Mouse (Mus musculus): ENCODE results near the gene Mpp5. TPM values are rescaled to one million over a fixed set of nuclear protein-coding genes. Genes with fewer than 3 reads are reported as not detected.

The Mpp5 gene
- polyA plus RNA-seq, 1 experiment = 2.6 TPM

DNA sequence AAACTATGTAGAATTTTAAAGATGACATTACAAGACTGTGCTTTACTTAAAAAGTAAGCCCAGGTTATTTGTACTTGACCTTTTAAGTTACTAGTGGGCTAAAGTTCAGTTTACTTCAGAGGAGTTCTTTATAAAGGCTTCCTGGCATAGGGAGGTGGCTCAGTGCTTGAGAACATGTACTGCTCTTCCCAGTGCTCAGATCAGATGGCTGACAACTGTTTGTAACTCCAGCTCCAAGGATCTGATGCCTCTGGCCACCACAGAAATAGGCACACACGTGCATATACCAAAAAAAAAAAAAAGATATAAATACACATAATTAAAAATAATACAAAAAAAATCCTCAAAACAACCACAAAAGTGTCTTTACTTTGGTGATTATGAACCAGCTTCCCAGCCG is 42.1 kb downstream of the Mpp5 start:
- no peaks in the 10 kb centered on the region for H3K36me3 ChIP-seq (ENCODE audit: control insufficient read depth, insufficient read depth)
- no peak for TF ChIP-seq CTCF (IDR thresholded peaks at IDR 0.05; ENCODE audit: control insufficient read depth, insufficient read depth, insufficient read length)
- no peak for TF ChIP-seq MAX (IDR thresholded peaks at IDR 0.05)
- TF ChIP-seq MYOD1 (IDR thresholded peaks at IDR 0.05; ENCODE audit: control insufficient read depth, insufficient read length, low read depth) = no peak
- no peak for TF ChIP-seq MYOG (IDR thresholded peaks at IDR 0.05; ENCODE audit: control insufficient read depth, extremely low read depth, insufficient read length)
- no peak for TF ChIP-seq FOSL1 (IDR thresholded peaks at IDR 0.05; ENCODE audit: insufficient read depth, low read length, poor library complexity, severe bottlenecking)
- TF ChIP-seq CEBPB (IDR thresholded peaks at IDR 0.05; ENCODE audit: low read depth) = no peak
- TF ChIP-seq USF1 (IDR thresholded peaks at IDR 0.05; ENCODE audit: low read depth) = no peak
- no peak overlapping the region for H3K4me3 ChIP-seq (ENCODE audit: insufficient read depth, poor library complexity, severe bottlenecking)
- no peaks in the 10 kb centered on the region for H3K27me3 ChIP-seq (ENCODE audit: control insufficient read depth, insufficient read depth, insufficient read length)
- H3ac ChIP-seq (ENCODE audit: control insufficient read depth, insufficient read length, low read depth) = no peak overlapping the region
- peaks cover 1% of the 10 kb centered on the region for H3K79me3 ChIP-seq (ENCODE audit: low read depth)
- H3K79me2 ChIP-seq (ENCODE audit: control insufficient read depth, insufficient read depth) = peaks cover 12% of the 10 kb centered on the region

DNA sequence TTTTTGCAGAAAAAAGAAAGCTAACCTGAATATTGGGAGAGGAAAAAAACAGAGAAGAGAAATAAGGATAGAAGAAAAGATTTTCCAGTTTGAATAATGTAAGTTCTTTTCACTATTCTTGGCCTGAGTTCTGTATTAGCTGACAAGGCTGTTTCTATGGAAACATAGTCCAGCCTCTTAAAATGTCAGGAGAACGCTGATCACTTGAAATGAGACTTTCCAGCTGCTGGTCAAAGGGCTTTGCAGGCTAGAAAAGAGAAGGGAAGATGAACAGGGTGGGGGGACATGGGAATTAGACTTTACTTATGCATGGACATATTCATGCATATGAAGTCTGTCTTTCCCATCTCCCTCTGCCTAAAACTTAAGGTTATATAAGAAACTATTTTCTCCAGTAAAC is 45.5 kb downstream of the Mpp5 start:
- no peaks in the 10 kb centered on the region for H3K27me3 ChIP-seq (ENCODE audit: control insufficient read depth, insufficient read depth, insufficient read length)
- no peak overlapping the region for H3K4me3 ChIP-seq (ENCODE audit: insufficient read depth, poor library complexity, severe bottlenecking)
- TF ChIP-seq USF1 (IDR thresholded peaks at IDR 0.05; ENCODE audit: low read depth) (no peak), FOSL1 (IDR thresholded peaks at IDR 0.05; ENCODE audit: insufficient read depth, low read length, poor library complexity, severe bottlenecking) (no peak), CEBPB (IDR thresholded peaks at IDR 0.05; ENCODE audit: low read depth) (no peak), MYOG (IDR thresholded peaks at IDR 0.05; ENCODE audit: control insufficient read depth, extremely low read depth, insufficient read length) (no peak), CTCF (IDR thresholded peaks at IDR 0.05; ENCODE audit: control insufficient read depth, insufficient read depth, insufficient read length) (no peak), MAX (IDR thresholded peaks at IDR 0.05) (no peak), MYOD1 (IDR thresholded peaks at IDR 0.05; ENCODE audit: control insufficient read depth, insufficient read length, low read depth) (no peak)
- no peaks in the 10 kb centered on the region for H3K79me2 ChIP-seq (ENCODE audit: control insufficient read depth, insufficient read depth)
- no peaks in the 10 kb centered on the region for H3K79me3 ChIP-seq (ENCODE audit: low read depth)
- peaks cover 6% of the 10 kb centered on the region for H3K36me3 ChIP-seq (ENCODE audit: control insufficient read depth, insufficient read depth)
- H3ac ChIP-seq (ENCODE audit: control insufficient read depth, insufficient read length, low read depth) = no peak overlapping the region

DNA sequence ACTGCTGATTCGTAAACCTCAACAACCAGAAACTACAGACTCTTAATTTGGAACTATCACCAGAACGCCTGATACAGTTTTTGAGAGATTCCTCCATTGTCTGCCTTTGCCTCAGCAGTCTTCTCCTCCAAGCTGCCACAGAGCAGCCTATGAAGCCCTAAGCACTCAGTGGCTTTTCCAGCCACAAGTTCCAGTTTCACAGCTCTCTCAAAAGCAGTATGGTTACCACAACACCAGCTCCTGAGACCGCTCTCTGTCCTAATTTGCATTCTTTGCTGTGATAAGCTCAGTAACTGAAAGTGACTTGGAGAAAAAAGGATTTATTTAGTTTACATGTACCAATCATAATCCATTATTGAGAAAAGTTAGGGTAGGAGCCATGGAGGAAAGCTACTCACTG is 51.3 kb downstream of the Mpp5 start:
- H3K27me3 ChIP-seq (ENCODE audit: control insufficient read depth, insufficient read depth, insufficient read length) = no peaks in the 10 kb centered on the region
- TF ChIP-seq CEBPB (IDR thresholded peaks at IDR 0.05; ENCODE audit: low read depth) = no peak
- no peak for TF ChIP-seq MAX (IDR thresholded peaks at IDR 0.05)
- TF ChIP-seq FOSL1 (IDR thresholded peaks at IDR 0.05; ENCODE audit: insufficient read depth, low read length, poor library complexity, severe bottlenecking) = no peak
- no peak for TF ChIP-seq USF1 (IDR thresholded peaks at IDR 0.05; ENCODE audit: low read depth)
- TF ChIP-seq MYOG (IDR thresholded peaks at IDR 0.05; ENCODE audit: control insufficient read depth, extremely low read depth, insufficient read length) = no peak
- no peak for TF ChIP-seq CTCF (IDR thresholded peaks at IDR 0.05; ENCODE audit: control insufficient read depth, insufficient read depth, insufficient read length)
- no peak for TF ChIP-seq MYOD1 (IDR thresholded peaks at IDR 0.05; ENCODE audit: control insufficient read depth, insufficient read length, low read depth)
- no peak overlapping the region for H3K4me3 ChIP-seq (ENCODE audit: insufficient read depth, poor library complexity, severe bottlenecking)
- no peaks in the 10 kb centered on the region for H3K79me2 ChIP-seq (ENCODE audit: control insufficient read depth, insufficient read depth)
- no peak overlapping the region for H3ac ChIP-seq (ENCODE audit: control insufficient read depth, insufficient read length, low read depth)
- peaks cover 6% of the 10 kb centered on the region for H3K36me3 ChIP-seq (ENCODE audit: control insufficient read depth, insufficient read depth)
- no peaks in the 10 kb centered on the region for H3K79me3 ChIP-seq (ENCODE audit: low read depth)

DNA sequence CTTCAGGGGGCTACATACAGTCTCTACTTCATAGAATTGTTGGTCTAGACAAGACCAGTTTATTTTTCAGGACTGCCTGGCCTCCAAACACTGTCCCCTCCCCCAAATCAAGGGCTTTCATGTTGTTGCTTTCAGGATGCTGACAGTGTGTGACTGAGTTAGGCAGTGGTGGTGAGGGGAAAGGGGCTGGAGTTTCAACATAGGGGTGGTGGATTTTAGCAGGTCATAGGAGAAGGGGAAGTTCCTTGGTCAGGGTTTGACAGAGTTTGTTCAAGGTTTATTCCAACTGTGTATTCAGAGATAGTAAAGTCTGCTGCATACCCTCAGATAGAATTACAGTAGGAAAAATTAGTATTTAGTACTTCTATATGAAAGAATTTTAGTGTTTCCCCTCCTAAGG is 53.1 kb downstream of the Mpp5 start:
- no peaks in the 10 kb centered on the region for H3K27me3 ChIP-seq (ENCODE audit: control insufficient read depth, insufficient read depth, insufficient read length)
- no peak overlapping the region for H3ac ChIP-seq (ENCODE audit: control insufficient read depth, insufficient read length, low read depth)
- TF ChIP-seq FOSL1 (IDR thresholded peaks at IDR 0.05; ENCODE audit: insufficient read depth, low read length, poor library complexity, severe bottlenecking) (no peak), CEBPB (IDR thresholded peaks at IDR 0.05; ENCODE audit: low read depth) (no peak), MYOG (IDR thresholded peaks at IDR 0.05; ENCODE audit: control insufficient read depth, extremely low read depth, insufficient read length) (no peak), MYOD1 (IDR thresholded peaks at IDR 0.05; ENCODE audit: control insufficient read depth, insufficient read length, low read depth) (no peak), MAX (IDR thresholded peaks at IDR 0.05) (no peak), CTCF (IDR thresholded peaks at IDR 0.05; ENCODE audit: control insufficient read depth, insufficient read depth, insufficient read length) (no peak), USF1 (IDR thresholded peaks at IDR 0.05; ENCODE audit: low read depth) (no peak)
- no peaks in the 10 kb centered on the region for H3K79me2 ChIP-seq (ENCODE audit: control insufficient read depth, insufficient read depth)
- no peaks in the 10 kb centered on the region for H3K79me3 ChIP-seq (ENCODE audit: low read depth)
- H3K4me3 ChIP-seq (ENCODE audit: insufficient read depth, poor library complexity, severe bottlenecking) = no peak overlapping the region
- peaks cover 6% of the 10 kb centered on the region for H3K36me3 ChIP-seq (ENCODE audit: control insufficient read depth, insufficient read depth)

DNA sequence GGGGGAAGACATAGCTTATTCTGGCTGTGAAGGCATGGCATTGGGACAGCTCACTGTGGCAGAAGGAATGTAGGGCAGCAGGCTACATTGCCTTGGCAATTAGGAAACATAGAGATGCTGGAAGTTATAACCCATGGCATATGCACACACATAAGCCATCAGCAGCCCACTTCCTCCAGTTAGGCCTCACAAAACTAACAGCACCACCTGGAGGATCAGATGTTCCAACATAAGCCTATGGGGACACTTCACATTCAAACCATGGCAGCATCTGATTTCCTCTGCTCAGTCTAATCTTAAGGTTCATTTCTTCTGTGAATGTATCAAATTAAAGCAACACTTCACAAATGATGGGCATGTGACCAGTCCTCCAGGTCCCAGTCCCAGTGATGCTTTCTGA is 65.7 kb downstream of the Mpp5 start:
- no peak overlapping the region for H3ac ChIP-seq (ENCODE audit: control insufficient read depth, insufficient read length, low read depth)
- no peak for TF ChIP-seq MAX (IDR thresholded peaks at IDR 0.05)
- no peak for TF ChIP-seq CTCF (IDR thresholded peaks at IDR 0.05; ENCODE audit: control insufficient read depth, insufficient read depth, insufficient read length)
- no peak for TF ChIP-seq USF1 (IDR thresholded peaks at IDR 0.05; ENCODE audit: low read depth)
- TF ChIP-seq MYOD1 (IDR thresholded peaks at IDR 0.05; ENCODE audit: control insufficient read depth, insufficient read length, low read depth) = no peak
- no peak for TF ChIP-seq CEBPB (IDR thresholded peaks at IDR 0.05; ENCODE audit: low read depth)
- TF ChIP-seq MYOG (IDR thresholded peaks at IDR 0.05; ENCODE audit: control insufficient read depth, extremely low read depth, insufficient read length) = no peak
- no peak for TF ChIP-seq FOSL1 (IDR thresholded peaks at IDR 0.05; ENCODE audit: insufficient read depth, low read length, poor library complexity, severe bottlenecking)
- H3K79me2 ChIP-seq (ENCODE audit: control insufficient read depth, insufficient read depth) = no peaks in the 10 kb centered on the region
- H3K27me3 ChIP-seq (ENCODE audit: control insufficient read depth, insufficient read depth, insufficient read length) = no peaks in the 10 kb centered on the region
- H3K79me3 ChIP-seq (ENCODE audit: low read depth) = no peaks in the 10 kb centered on the region
- H3K36me3 ChIP-seq (ENCODE audit: control insufficient read depth, insufficient read depth) = peaks cover 3% of the 10 kb centered on the region
- no peak overlapping the region for H3K4me3 ChIP-seq (ENCODE audit: insufficient read depth, poor library complexity, severe bottlenecking)

DNA sequence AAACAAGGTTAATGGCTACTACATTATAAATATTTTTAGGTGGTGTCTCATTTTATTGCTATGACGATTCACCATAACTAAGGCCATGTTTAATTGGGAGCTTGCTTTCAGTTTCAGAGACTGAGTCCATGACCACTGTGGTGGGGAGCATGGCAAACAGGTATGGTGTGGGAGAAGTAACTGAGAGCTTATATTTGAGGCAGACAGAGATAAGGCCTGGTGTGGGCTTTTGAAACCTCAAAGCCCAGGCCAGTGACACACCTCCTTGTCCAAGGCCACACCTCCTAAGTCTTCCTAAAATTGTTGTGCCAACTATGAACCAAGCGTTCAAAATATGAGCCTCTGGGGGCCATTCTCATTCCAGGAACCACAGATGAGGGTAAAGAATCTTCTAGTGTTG is 85.8 kb downstream of the Mpp5 start:
- no peaks in the 10 kb centered on the region for H3K79me2 ChIP-seq (ENCODE audit: control insufficient read depth, insufficient read depth)
- H3K36me3 ChIP-seq (ENCODE audit: control insufficient read depth, insufficient read depth) = peaks cover 47% of the 10 kb centered on the region
- no peak overlapping the region for H3K4me3 ChIP-seq (ENCODE audit: insufficient read depth, poor library complexity, severe bottlenecking)
- no peaks in the 10 kb centered on the region for H3K79me3 ChIP-seq (ENCODE audit: low read depth)
- H3ac ChIP-seq (ENCODE audit: control insufficient read depth, insufficient read length, low read depth) = no peak overlapping the region
- TF ChIP-seq USF1 (IDR thresholded peaks at IDR 0.05; ENCODE audit: low read depth) = no peak
- TF ChIP-seq CTCF (IDR thresholded peaks at IDR 0.05; ENCODE audit: control insufficient read depth, insufficient read depth, insufficient read length) = no peak
- no peak for TF ChIP-seq MYOD1 (IDR thresholded peaks at IDR 0.05; ENCODE audit: control insufficient read depth, insufficient read length, low read depth)
- TF ChIP-seq MAX (IDR thresholded peaks at IDR 0.05) = no peak
- no peak for TF ChIP-seq MYOG (IDR thresholded peaks at IDR 0.05; ENCODE audit: control insufficient read depth, extremely low read depth, insufficient read length)
- no peak for TF ChIP-seq FOSL1 (IDR thresholded peaks at IDR 0.05; ENCODE audit: insufficient read depth, low read length, poor library complexity, severe bottlenecking)
- no peak for TF ChIP-seq CEBPB (IDR thresholded peaks at IDR 0.05; ENCODE audit: low read depth)
- no peaks in the 10 kb centered on the region for H3K27me3 ChIP-seq (ENCODE audit: control insufficient read depth, insufficient read depth, insufficient read length)
